Mouse (Mus musculus) neural tube, embryonic 14.5 days (tissue): ENCODE measurements around the gene Icmt. TPM values are rescaled to one million over a fixed set of nuclear protein-coding genes. Genes with fewer than 3 reads are reported as not detected.

Experiments used
- ATAC-seq: fragments of 200-750 bp; cut with Nextera tagmentation; 2 replicates; pipeline ENCODE4 v1.8.0; 2017; ENCODE audit warnings: low read depth, mild to moderate bottlenecking, moderate TSS enrichment, moderate library complexity
- H3K27ac ChIP-seq: fragments of 300-500 bp; sonication (generic); 2 replicates; pipeline ENCODE4 v1.5.1; 2014; ENCODE audit warnings: low read depth, mild to moderate bottlenecking, control low read depth, low read length, moderate library complexity, mixed read lengths
- H3K27me3 ChIP-seq: fragments of 300-500 bp; sonication (generic); 2 replicates; pipeline ENCODE4 v1.6.1; 2014; ENCODE audit warnings: low read length; ENCODE audit not compliant: control insufficient read depth, insufficient read depth
- H3K36me3 ChIP-seq: fragments of 300-500 bp; sonication (generic); 2 replicates; pipeline ENCODE4 v1.6.1; 2014; ENCODE audit warnings: low read length, mixed read lengths; ENCODE audit not compliant: control insufficient read depth, insufficient read depth
- H3K4me1 ChIP-seq: fragments of 300-500 bp; sonication (generic); 2 replicates; pipeline ENCODE4 v1.6.1; 2014; ENCODE audit warnings: low read length; ENCODE audit not compliant: control insufficient read depth, insufficient read depth
- H3K4me2 ChIP-seq: fragments of 300-500 bp; sonication (generic); 2 replicates; pipeline ENCODE4 v1.6.1; 2014; ENCODE audit warnings: mild to moderate bottlenecking, low read depth, low read length, control low read depth
- H3K4me3 ChIP-seq: fragments of 300-500 bp; sonication (generic); 2 replicates; pipeline ENCODE4 v1.5.1; 2014; ENCODE audit warnings: low read depth, low read length, control low read depth, mixed read lengths
- H3K9ac ChIP-seq: fragments of 300-500 bp; sonication (generic); replicated peaks from 2 replicates; pipeline ENCODE4 v1.6.1; 2014; ENCODE audit warnings: low read depth, mild to moderate bottlenecking, control low read depth, low read length, mixed read lengths
- H3K9me3 ChIP-seq: fragments of 300-500 bp; sonication (generic); 2 replicates; pipeline ENCODE4 v1.6.1; 2016; ENCODE audit warnings: low read length; ENCODE audit not compliant: control insufficient read depth
- WGBS: fragments of 180-500 bp; shearing (Covaris S2); extraction: QIAGEN DNeasy Blood & Tissue Kit; methylation state at CpG from one replicate; pipeline ENCODE4 v1.1.7; 2014; 5-methylcytosine and 5-hydroxymethylcytosine counted together
- polyA plus RNA-seq: library from polyadenylated mRNA; unstranded; fragments of >200 nt; fragmentation: Nextera tagmentation; extraction: Ambion mirVana; gene quantifications from 2 replicates; pipeline ENCODE4 v1.2.1, GENCODE M21; 2014

Gene Icmt
- polyA plus RNA-seq, 1 experiment from 2014 or later: 16.6 TPM

- Histone ChIP-seq H3K4me3 (no peak overlapping the region), H3K36me3 (no peaks in the 10 kb centered on the region), H3K9me3 (no peaks in the 10 kb centered on the region), H3K9ac (no peak overlapping the region), H3K27ac (no peak overlapping the region), H3K27me3 (no peaks in the 10 kb centered on the region), H3K4me1 (0 out of 2 replicates have a peak, but pooled peaks cover 4% of the 10 kb centered on the region), H3K4me2 (no peak overlapping the region)
- ATAC-seq: no peak
- WGBS: 52% methylated on average over 4 of the region's 4 CpGs
These were observed 32.9 kb upstream of the Icmt start for GRCm38 (mm10) chr4:152264177-152264530.

- Histone ChIP-seq H3K36me3 (no peaks in the 10 kb centered on the region), H3K27ac (no peak overlapping the region), H3K27me3 (no peaks in the 10 kb centered on the region), H3K4me3 (no peak overlapping the region), H3K9me3 (no peaks in the 10 kb centered on the region), H3K9ac (no peak overlapping the region), H3K4me2 (no peak overlapping the region), H3K4me1 (0 out of 2 replicates have a peak, but pooled peaks cover 4% of the 10 kb centered on the region)
- ATAC-seq: no peak
- 87% methylated on average over 9 of the region's 9 CpGs for WGBS
These were observed 32.0 kb upstream of the Icmt start for GRCm38 (mm10) chr4:152264867-152265568.

DNA sequence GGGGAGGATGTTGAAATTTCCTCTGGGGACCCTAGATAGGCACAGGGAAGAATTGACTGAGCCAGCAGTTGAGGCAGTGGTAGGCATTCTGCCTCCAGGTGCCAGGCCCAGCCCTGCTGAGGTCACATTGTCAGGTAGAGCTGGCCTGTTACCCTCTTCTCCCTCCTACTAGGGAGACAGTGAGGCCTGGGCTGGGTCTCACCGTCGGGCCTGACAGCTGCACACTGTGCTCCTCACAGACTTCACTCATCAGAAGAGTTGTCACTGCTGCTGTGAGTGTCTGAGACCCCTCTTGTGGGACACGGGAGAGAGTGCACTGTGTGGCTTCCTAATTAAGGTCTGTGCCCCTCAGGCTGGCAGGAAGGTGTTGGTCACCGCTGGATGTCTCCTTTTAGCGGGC is 31.2 kb upstream of the Icmt start:
- Histone ChIP-seq H3K4me2 (no peak overlapping the region), H3K27me3 (no peaks in the 10 kb centered on the region), H3K9ac (no peak overlapping the region), H3K4me3 (no peak overlapping the region), H3K27ac (no peak overlapping the region), H3K36me3 (no peaks in the 10 kb centered on the region), H3K9me3 (no peaks in the 10 kb centered on the region), H3K4me1 (0 out of 2 replicates have a peak, but pooled peaks cover 4% of the 10 kb centered on the region)
- WGBS: 64% methylated on average over 5 of the region's 5 CpGs
- ATAC-seq: no peak

DNA sequence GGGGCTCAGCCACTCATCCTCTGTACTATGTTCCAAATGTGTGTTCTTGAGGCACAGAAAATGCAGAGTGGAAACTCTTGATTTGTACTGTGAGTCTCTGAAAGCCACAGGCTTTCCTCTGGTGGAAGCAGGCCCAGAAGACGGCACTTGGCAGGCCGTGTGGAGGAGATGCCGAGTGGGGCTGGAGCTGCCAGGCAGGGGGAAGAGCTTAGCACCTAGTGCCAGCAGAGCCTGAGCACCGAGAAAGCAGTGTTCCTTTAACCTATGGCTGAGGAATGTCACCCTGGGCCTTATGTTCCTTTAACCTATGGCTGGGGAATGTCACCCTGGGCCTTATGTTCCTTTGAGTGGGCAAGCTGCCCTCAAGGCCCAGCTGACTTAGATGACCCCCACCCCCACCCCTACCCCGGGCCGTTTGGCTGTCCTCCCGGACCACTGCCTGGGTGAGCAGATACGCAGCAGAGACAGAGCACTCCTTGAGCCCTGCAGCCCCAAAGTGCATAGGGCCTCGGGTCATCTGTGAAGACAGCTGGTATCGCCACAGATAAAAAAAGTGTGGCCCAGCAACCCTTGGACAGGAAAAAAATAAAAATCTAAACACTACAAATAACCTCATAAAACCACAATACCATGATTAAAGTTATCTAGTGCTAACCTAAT is 30.7 kb upstream of the Icmt start:
- H3K27me3 ChIP-seq: no peaks in the 10 kb centered on the region
- no peak overlapping the region for H3K27ac ChIP-seq
- H3K4me1 ChIP-seq: 0 out of 2 replicates have a peak, but pooled peaks cover 4% of the 10 kb centered on the region
- H3K9me3 ChIP-seq: no peaks in the 10 kb centered on the region
- ATAC-seq: no peak
- no peak overlapping the region for H3K9ac ChIP-seq
- H3K36me3 ChIP-seq: no peaks in the 10 kb centered on the region
- H3K4me3 ChIP-seq: no peak overlapping the region
- 61% methylated on average over 10 of the region's 10 CpGs for WGBS
- no peak overlapping the region for H3K4me2 ChIP-seq

- no peak overlapping the region for H3K4me2 ChIP-seq
- 0 out of 2 replicates have a peak, but pooled peaks cover 4% of the 10 kb centered on the region for H3K4me1 ChIP-seq
- H3K9ac ChIP-seq: no peak overlapping the region
- WGBS: 70% methylated on average over 13 of the region's 13 CpGs
- no peaks in the 10 kb centered on the region for H3K27me3 ChIP-seq
- H3K4me3 ChIP-seq: no peak overlapping the region
- no peak for ATAC-seq
- H3K36me3 ChIP-seq: no peaks in the 10 kb centered on the region
- H3K9me3 ChIP-seq: no peaks in the 10 kb centered on the region
- no peak overlapping the region for H3K27ac ChIP-seq
These were observed 29.2 kb upstream of the Icmt start for GRCm38 (mm10) chr4:152267748-152268369.

DNA sequence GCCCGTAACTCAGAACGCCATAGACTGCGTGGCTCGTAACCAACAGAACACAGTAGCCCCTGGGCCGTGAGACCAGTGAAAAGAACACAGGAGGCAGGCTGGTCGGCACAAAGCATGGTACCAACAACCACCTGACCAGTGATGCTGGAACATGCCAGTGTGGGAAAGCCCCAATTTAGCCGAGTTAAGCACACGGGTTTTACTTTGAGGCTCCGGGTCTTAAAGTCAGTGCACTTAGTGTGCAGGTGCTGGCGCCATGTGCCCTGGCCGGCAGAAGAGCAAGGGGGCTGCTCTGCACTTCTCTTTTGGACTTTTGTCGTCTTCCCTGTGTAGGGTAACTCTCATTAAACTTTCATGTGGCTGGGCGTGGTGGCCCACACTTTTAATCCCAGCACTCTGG is 27.1 kb upstream of the Icmt start:
- no peak for ATAC-seq
- peaks cover 14% of the 10 kb centered on the region; the same call in 1 of the 2 replicates for H3K4me1 ChIP-seq
- no peak overlapping the region for H3K4me2 ChIP-seq
- H3K27ac ChIP-seq: no peak overlapping the region
- H3K27me3 ChIP-seq: peaks cover 5% of the 10 kb centered on the region; the same call in 1 of the 2 replicates
- no peaks in the 10 kb centered on the region for H3K36me3 ChIP-seq
- WGBS: 89% methylated on average over 13 of the region's 13 CpGs
- H3K9ac ChIP-seq: no peak overlapping the region
- H3K9me3 ChIP-seq: no peaks in the 10 kb centered on the region
- no peak overlapping the region for H3K4me3 ChIP-seq

GRCm38 (mm10) chr4:152270599-152270998 is 26.4 kb upstream of the Icmt start:
- no peak overlapping the region for H3K27ac ChIP-seq
- 68% methylated on average over 9 of the region's 9 CpGs for WGBS
- peaks cover 9% of the 10 kb centered on the region for H3K27me3 ChIP-seq
- H3K36me3 ChIP-seq: no peaks in the 10 kb centered on the region
- no peak overlapping the region for H3K4me2 ChIP-seq
- H3K4me3 ChIP-seq: no peak overlapping the region
- H3K9me3 ChIP-seq: no peaks in the 10 kb centered on the region
- no peak overlapping the region for H3K9ac ChIP-seq
- no peak for ATAC-seq
- H3K4me1 ChIP-seq: peaks cover 15% of the 10 kb centered on the region; the same call in 1 of the 2 replicates

- no peak overlapping the region for H3K27ac ChIP-seq
- no peak for ATAC-seq
- H3K9ac ChIP-seq: no peak overlapping the region
- peaks cover 12% of the 10 kb centered on the region for H3K27me3 ChIP-seq
- no peaks in the 10 kb centered on the region for H3K36me3 ChIP-seq
- no peak overlapping the region for H3K4me3 ChIP-seq
- WGBS: 87% methylated on average over 11 of the region's 11 CpGs
- no peak overlapping the region for H3K4me2 ChIP-seq
- H3K9me3 ChIP-seq: no peaks in the 10 kb centered on the region
- H3K4me1 ChIP-seq: peaks cover 15% of the 10 kb centered on the region; the same call in 1 of the 2 replicates
These were observed 25.7 kb upstream of the Icmt start for GRCm38 (mm10) chr4:152271334-152271733.

- peaks cover 15% of the 10 kb centered on the region; the same call in 1 of the 2 replicates for H3K4me1 ChIP-seq
- H3K27ac ChIP-seq: no peak overlapping the region
- no peak overlapping the region for H3K4me3 ChIP-seq
- H3K9ac ChIP-seq: no peak overlapping the region
- 74% methylated on average over 7 of the region's 7 CpGs for WGBS
- no peak for ATAC-seq
- peaks cover 12% of the 10 kb centered on the region for H3K27me3 ChIP-seq
- H3K9me3 ChIP-seq: no peaks in the 10 kb centered on the region
- no peak overlapping the region for H3K4me2 ChIP-seq
- H3K36me3 ChIP-seq: no peaks in the 10 kb centered on the region
These were observed 25.0 kb upstream of the Icmt start for GRCm38 (mm10) chr4:152272006-152272405.
